Mouse (Mus musculus) ES-E14 (cell line): ENCODE results near the gene Thbd. TPM values are rescaled to one million over a fixed set of nuclear protein-coding genes. Genes with fewer than 3 reads are reported as not detected.

Source experiments
- DNase-seq: peaks from one replicate; pipeline ENCODE4 v3.0.0-alpha.2; 2013; ENCODE audit warnings: low read depth, low spot score
- H3K27ac ChIP-seq: 2 replicates; pipeline ENCODE4 v1.5.1; 2012; ENCODE audit warnings: low read depth, mild to moderate bottlenecking, low read length, moderate library complexity, mixed read lengths; ENCODE audit not compliant: poor library complexity, insufficient read depth, severe bottlenecking
- H3K36me3 ChIP-seq: 2 replicates; pipeline ENCODE4 v1.6.1; 2012; ENCODE audit warnings: mild to moderate bottlenecking, low read length, moderate library complexity, mixed read lengths; ENCODE audit not compliant: control insufficient read depth, poor library complexity, insufficient read depth, severe bottlenecking
- H3K4me1 ChIP-seq, 2 experiments: fragments of 150-350 bp in 1 of 2; sonication (generic) in 1 of 2; 2 replicates each; pipeline ENCODE4 v1.6.1; 2012; ENCODE audit warnings: low read length in 2 of 2, mild to moderate bottlenecking in 1 of 2, mixed read lengths in 1 of 2; ENCODE audit not compliant: control insufficient read depth in 2 of 2, insufficient read depth in 2 of 2, poor library complexity in 1 of 2
- H3K4me3 ChIP-seq, 2 experiments: fragments of 150-350 bp in 1 of 2; sonication (generic) in 1 of 2; 2 replicates each; pipeline ENCODE4 v1.5.1; 2012; ENCODE audit warnings: low read length in 2 of 2, low read depth in 1 of 2, mild to moderate bottlenecking in 1 of 2, mixed read lengths in 1 of 2; ENCODE audit not compliant: insufficient read depth in 1 of 2, poor library complexity in 1 of 2, severe bottlenecking in 1 of 2
- H3K9ac ChIP-seq: 2 replicates; pipeline ENCODE4 v1.6.1; 2012; ENCODE audit warnings: low read depth, mild to moderate bottlenecking, low read length, mixed read lengths; ENCODE audit not compliant: poor library complexity, insufficient read depth, severe bottlenecking
- H3K9me3 ChIP-seq: fragments of 150-350 bp; sonication (generic); 2 replicates; pipeline ENCODE4 v1.6.1; 2012; ENCODE audit warnings: low read depth, mild to moderate bottlenecking, low read length; ENCODE audit not compliant: control insufficient read depth, insufficient read depth
- CHD2 ChIP-seq: IDR thresholded peaks from 2 replicates; pipeline ENCODE4 v1.6.1; 2014; ENCODE audit warnings: mild to moderate bottlenecking, low read depth, low read length, inconsistent platforms
- HCFC1 ChIP-seq: IDR thresholded peaks from 2 replicates; pipeline ENCODE4 v1.6.1; 2012; ENCODE audit warnings: low read length, inconsistent platforms, borderline replicate concordance; ENCODE audit not compliant: insufficient read depth
- MAFK ChIP-seq: IDR thresholded peaks from 2 replicates; pipeline ENCODE4 v1.6.1; 2014; ENCODE audit warnings: mild to moderate bottlenecking, low read depth, low read length, inconsistent platforms; ENCODE audit not compliant: insufficient read depth
- ZC3H11A ChIP-seq: IDR thresholded peaks from 2 replicates; pipeline ENCODE4 v1.6.1; 2012; ENCODE audit warnings: low read depth, mild to moderate bottlenecking, inconsistent platforms, low read length, borderline replicate concordance
- ZNF384 ChIP-seq: IDR thresholded peaks from 2 replicates; pipeline ENCODE4 v1.6.1; 2012; ENCODE audit warnings: low read depth, low read length, inconsistent platforms
- in situ Hi-C, 2 experiments: fragments of 600-800 bp; cut with MboI; formaldehyde crosslinking; loops; one replicate each; pipeline ENCODE4 v1.15.1; 2025; ENCODE audit warnings: low sequenced_read_pairs in 2 of 2, inconsistent platforms in 1 of 2; ENCODE audit not compliant: unreplicated experiment in 2 of 2
- total RNA-seq: library from RNA; depleted of rRNA; stranded (reverse); fragments of 300-350 nt; gene quantifications from 2 replicates; pipeline ENCODE4 v1.2.3, GENCODE M21; 2012

The Thbd gene
- total RNA-seq, 1 experiment, result 4.6 TPM

DNA sequence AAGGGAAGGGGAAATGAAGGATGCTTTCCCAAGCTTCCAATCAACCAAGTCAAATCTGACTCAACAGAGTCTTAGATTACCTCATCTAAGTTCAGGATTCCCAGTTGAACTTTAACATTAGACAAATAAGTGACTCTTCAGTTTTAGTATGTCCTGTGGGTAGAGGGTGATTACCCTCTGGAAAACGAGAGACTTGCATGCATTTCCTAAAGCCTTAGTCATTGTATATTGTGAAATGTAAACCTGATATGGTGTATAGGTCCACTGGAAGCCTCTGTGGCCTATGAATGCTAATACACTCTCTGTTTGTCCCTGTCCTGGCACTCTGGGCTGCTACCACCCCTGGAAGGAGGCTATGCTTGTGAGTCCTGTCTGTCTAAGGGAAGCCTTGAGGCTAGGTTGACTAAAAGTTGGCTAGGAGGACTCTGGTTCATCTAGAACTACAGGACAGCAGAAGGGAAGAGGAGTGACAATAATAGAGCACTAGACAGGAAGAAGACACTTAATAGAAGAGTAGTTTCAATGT lies 29.1 kb downstream of the Thbd start:
- H3K27ac ChIP-seq, result no peak overlapping the region
- H3K4me3 ChIP-seq, result no peak overlapping the region
- H3K36me3 ChIP-seq, result no peaks in the 10 kb centered on the region
- H3K9me3 ChIP-seq, result no peaks in the 10 kb centered on the region
- no peak for DNase-seq
- no peak overlapping the region for H3K9ac ChIP-seq
- no peak for TF ChIP-seq MAFK
- TF ChIP-seq ZNF384, result no peak
- TF ChIP-seq HCFC1, result no peak
- TF ChIP-seq ZC3H11A, result no peak
- no peak for TF ChIP-seq CHD2
- in situ Hi-C loops, result no loop called here
- no peaks in the 10 kb centered on the region for H3K4me1 ChIP-seq

DNA sequence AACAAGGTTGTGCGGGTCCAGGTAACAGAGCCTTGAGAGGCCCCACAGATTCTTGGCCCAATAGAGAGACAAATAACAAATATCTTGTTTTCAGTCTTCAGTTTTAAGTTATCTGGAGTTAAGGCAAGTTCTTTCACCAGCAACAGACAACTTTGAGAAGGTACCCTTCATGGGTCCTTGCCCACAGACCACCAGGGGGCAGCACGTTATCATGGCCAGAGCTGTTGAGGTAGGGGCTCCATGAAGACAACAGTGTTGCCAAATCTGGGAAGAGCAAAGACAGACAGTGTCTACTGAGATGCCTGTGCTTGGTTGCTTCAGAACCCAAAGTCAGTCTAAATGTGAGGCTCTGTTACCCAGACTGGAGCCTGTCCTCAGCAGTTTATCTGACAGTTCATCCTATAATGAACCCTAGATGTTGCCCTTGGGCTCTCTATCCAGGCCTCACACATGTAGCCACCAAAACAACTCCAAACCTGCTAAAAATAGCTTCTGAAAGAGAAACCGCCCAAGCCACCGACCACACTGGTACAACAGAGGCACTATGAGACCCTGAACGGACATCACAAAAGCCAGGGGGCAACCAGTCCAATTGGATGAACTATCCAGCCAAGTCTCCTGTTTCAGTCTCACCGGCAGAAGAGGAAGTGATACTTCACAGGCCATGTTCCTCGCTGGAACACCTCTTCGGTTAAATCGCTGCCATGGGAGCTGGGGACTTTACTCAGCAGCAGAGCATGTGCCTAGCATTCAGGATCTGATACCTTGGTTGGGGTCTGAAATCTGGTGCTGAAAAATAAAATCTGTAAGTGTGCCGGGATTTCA lies 32.5 kb downstream of the Thbd start:
- in situ Hi-C loops, result no loop called here
- no peak overlapping the region for H3K4me3 ChIP-seq
- DNase-seq, result peak; percentile 63
- no peak overlapping the region for H3K9ac ChIP-seq
- no peak overlapping the region for H3K27ac ChIP-seq
- no peaks in the 10 kb centered on the region for H3K9me3 ChIP-seq
- no peaks in the 10 kb centered on the region for H3K4me1 ChIP-seq
- TF ChIP-seq ZC3H11A (peak; percentile 47; the same call in 1 of the 2 replicates), MAFK (no peak), CHD2 (no peak), ZNF384 (no peak), HCFC1 (no peak)
- no peaks in the 10 kb centered on the region for H3K36me3 ChIP-seq

DNA sequence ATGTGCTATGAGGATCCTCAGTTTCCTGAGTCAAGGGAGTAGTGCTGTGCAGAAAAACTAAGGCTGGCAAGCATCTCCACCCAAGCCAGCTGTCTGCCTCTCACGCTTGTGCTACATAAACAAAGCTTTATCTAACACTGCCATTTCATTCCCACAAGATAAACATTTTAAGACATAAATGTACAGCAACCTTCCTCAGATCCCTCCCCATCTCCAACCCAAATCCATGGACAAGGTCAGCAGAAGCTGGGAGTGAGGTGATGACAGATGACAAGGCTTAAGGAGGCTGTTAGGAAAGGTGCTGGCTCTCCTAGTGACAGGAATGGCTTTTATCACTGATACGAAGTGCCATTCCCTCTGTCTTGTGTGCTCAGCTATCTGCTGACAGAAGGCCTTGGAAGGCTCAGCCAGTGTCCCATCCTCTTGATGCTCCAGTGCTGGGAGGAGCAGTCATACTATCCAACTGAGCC lies 34.4 kb downstream of the Thbd start:
- no peaks in the 10 kb centered on the region for H3K9me3 ChIP-seq
- no peak overlapping the region for H3K27ac ChIP-seq
- no peaks in the 10 kb centered on the region for H3K4me1 ChIP-seq
- H3K4me3 ChIP-seq, result no peak overlapping the region
- no peak overlapping the region for H3K9ac ChIP-seq
- in situ Hi-C loops, result no loop called here
- no peaks in the 10 kb centered on the region for H3K36me3 ChIP-seq
- DNase-seq, result no peak
- TF ChIP-seq MAFK, result no peak

DNA sequence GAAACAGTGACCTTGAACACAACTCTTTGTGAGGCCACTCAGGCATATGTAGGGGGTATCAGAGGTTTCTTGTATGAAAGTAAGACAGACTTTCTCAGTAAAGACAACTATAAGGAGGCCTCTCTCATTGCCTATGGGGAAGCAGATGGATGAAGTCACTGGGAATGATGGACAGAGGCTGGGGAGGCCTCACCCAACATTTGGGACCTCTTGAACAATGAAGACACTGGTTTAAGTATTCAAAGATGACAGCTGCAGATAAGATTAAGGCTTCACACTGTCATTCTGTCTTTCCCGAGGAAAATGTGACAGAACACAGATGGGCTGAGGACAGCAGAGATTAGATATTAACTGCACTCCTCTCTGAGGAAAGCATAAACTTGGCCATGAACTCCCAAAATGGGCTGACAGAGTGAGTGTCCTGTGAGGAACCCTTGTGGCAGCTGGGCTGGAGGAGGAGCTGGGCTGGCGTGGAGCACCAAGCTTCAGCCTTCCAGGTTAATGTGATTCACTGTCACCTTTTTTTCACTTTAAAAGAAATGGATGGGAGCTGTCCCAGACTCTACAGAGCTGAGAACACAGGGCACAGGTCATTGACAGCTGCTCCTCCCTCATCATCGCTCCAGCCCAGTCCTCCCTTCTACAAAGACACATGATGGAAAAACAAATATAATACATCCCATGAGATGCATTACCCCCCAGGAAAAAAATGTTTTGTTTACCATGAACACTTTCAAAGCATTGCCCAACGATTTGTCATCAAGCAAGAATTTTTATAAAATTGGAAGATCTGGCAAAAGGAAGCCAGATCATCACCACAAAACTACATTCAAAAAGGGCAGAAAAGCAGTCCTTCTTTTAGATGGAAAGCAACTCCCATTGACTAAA lies 36.0 kb downstream of the Thbd start:
- no peak for TF ChIP-seq ZNF384
- no peak for TF ChIP-seq HCFC1
- no peak for TF ChIP-seq CHD2
- TF ChIP-seq ZC3H11A, result no peak
- Histone ChIP-seq H3K9ac (no peak overlapping the region), H3K27ac (no peak overlapping the region), H3K4me1 (no peaks in the 10 kb centered on the region), H3K9me3 (no peaks in the 10 kb centered on the region), H3K4me3 (no peak overlapping the region), H3K36me3 (no peaks in the 10 kb centered on the region)
- DNase-seq, result no peak
- in situ Hi-C loops, result no loop called here
